Mouse (Mus musculus) kidney, postnatal 4 days (tissue): Measurements from ENCODE around the gene Hsph1.
A peak's percentile ranks its signal among the peaks of the same experiment; 100 is the strongest.

Experiments
- DNase-seq, 2 experiments: peaks; one replicate each; pipeline ENCODE4 v3.0.0; 2021; ENCODE audit warnings: mixed read lengths in 2 of 2

The Hsph1 gene

GRCm38 (mm10) chr5:149641277-149641892 is 5.2 kb upstream of the Hsph1 start:
- DNase-seq, result no peak

DNA sequence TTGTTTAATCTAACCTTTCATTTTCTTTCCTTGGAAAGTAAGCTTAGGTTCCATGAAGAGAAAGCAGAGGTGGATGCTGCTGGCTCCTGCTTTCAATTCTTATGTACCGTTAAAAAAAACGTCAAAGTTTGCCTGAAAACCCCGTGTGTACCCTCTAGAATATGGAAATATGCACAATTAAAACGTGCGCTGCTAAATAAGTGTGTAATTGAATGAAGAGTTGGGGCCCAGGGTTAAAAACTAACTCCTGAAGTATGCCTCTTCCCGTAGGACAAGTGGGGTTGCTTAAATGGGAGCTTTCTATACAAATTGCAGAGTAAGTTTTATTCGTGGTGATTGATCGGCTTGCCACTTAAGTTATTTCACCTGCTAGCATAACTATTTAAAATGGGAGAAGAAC is 1.1 kb upstream of the Hsph1 start:
- DNase-seq, result no peak

DNA sequence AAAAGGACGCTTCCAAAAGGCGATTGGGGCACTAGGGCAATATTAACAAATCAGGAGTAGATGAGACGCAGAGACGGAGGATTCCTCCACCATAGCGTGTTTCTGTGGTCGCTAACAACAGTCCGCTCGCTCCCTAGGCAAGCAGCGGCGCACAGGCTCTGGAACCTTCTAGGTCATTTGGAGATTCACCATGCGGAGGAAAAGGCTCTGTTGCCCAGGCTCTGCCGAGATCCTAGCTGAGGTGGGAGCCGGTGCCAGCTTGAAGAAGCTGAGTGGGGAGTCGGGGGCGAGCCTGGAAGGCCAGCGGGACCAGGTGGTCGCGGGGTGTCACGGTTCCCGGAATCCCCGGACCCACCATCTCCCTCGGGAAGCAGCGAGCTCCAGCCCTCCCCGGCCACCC is 620 bp downstream of the Hsph1 start:
- peak in 1 of 2 experiments; percentile 61 for DNase-seq

DNA sequence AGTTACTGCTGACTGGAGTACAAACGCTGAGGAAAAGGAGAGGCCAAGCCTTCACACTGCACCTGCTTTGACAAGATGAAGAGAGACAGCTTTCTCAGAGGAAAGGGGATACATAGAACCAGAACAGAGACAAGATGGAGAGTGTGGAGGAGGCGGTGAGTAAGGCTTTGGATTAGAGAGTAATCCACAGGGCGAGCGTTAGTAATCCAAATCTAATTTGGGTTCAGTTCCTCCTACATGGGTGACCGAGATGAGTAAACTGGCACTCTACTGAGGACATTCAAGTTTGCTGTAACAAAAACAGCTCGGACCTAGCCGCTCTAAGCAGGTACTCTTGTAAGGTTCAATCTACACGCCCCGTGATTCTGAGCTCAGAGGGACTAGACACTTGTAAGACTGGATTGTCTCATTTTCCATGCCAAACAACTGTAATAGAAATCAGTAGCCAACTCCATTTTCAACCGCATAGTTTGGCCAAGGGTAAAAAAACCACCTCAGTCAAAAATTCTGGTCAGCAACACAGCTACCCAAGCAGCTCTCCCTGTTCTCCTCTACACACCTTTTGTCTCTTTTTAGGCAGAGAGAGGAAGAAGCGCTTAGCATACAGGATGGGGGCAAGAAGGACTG is 1.7 kb downstream of the Hsph1 start:
- no peak for DNase-seq

DNA sequence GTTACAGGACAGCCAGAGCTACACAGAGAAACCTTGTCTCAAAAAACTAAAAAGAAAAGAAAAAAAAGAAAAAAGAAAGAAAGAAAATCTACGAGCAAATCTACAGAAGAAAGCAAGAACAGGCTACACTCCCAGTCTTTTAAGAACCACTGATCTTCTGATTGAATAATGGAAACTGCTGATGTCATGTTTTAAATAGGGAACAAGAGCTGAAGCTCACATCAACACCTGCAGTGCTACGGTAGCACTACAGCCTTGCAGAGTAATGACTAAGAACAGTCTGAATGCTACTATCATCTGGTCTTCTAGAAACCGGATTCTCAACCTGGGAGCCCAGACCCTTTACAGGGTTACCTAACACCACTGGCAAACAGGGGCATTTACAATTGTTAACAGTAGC is 10.6 kb downstream of the Hsph1 start:
- DNase-seq, result no peak

GRCm38 (mm10) chr5:149623815-149624675 is 12.1 kb downstream of the Hsph1 start:
- no peak for DNase-seq

DNA sequence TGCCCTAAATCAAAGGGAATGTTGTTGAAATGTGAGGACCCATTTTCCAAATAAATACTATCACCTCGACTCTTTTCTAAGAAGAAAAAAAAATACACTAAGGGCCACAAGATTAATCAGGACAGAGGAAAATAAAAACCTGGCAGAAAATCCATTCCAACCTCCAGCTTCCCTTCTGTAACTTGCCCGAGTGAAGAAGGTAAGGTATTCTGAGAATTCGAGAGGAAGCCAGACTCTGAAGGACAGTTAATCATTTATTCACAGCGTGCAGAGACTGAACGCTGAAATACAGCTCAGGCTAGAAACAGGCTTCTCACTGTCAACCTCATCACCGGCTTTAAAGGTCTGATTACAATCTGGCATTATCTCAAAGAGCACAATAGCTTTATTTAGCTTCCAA is 13.5 kb downstream of the Hsph1 start:
- DNase-seq, result no peak

DNA sequence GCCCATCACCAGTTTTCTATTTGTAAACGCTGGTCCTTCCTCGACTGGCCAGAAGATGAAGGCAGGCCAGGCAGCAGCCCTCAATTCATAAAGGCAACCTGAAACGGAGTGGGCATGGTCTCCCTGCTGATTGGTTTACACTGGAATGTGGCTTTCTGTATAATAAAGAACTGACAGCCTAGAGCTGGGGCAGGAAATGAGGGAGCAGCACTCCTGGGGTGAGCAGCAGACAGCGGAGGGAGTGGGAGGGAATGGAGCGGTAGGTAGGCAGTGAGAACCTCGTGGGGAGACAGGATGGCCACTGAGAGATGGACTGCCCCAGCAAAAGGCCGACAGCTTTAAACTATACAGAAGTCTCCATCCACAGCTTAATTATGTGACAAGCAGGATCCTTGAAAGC is 14.0 kb downstream of the Hsph1 start:
- peak in 1 of 2 experiments; percentile 29 for DNase-seq

GRCm38 (mm10) chr5:149617776-149618425 is 18.3 kb downstream of the Hsph1 start:
- DNase-seq, result no peak

DNA sequence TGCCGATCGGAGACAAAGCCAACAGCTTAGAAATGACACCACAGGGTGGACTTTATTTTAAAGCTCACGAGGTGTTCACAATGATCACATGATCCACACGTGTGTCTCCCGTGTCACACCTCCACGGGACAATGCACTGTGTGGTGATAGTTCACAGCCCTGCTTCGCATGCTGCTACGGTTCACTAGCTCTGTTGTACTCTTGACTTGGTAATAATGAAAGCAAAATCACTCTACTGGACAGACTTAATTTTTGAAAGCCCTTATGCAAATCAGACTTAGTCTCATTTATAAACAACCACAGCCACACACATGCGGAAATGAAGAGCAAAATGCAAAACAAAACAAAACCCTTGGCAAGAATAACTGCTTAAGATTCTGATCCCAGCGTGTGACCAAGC is 19.4 kb downstream of the Hsph1 start:
- peak in 1 of 2 experiments; percentile 31 for DNase-seq

GRCm38 (mm10) chr5:149616138-149616537 is 20.0 kb downstream of the Hsph1 start:
- peak in 1 of 2 experiments; percentile 24 for DNase-seq

DNA sequence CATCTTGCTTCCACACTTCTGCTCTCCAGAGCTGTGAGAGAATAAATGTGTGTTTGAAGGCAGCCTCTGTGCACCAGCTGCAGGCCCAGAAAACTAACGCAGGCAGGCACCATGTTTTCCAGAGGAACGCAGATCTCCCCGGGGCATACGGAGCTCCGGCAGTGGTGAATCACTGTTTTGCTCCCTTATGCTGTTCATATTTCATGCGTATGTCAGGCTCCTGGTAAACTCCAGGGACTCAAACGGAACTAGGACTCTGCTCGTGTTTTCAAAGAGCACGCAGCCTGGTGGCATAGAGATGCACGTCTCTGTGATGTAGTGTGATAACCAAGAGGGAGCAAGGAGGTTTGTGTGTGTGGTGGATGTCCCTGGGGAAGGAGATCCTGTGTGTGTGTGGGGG is 23.4 kb downstream of the Hsph1 start:
- DNase-seq, result no peak

DNA sequence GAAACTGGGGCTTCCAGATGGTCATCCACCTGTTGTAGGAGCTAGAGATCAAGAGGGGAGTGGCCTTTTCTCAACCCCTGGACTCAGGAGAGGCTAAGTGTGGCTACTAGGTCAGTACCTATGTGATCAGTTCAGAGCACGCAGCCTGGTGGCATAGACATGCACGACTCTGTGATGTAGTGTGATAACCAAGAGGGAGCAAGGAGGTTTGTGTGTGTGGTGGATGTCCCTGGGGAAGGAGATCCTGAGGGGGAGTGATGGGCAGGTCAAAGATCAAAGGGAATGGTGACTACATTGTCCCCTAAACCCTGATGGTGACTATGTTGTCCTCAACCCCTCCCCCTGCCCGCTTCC is 24.0 kb downstream of the Hsph1 start:
- DNase-seq, result no peak

GRCm38 (mm10) chr5:149611476-149612164 is 24.6 kb downstream of the Hsph1 start:
- peak; percentile 13 to 37 for DNase-seq

- no peak for DNase-seq
Measured at GRCm38 (mm10) chr5:149607083-149607720, 29.0 kb downstream of the Hsph1 start.

- no peak for DNase-seq
Measured at GRCm38 (mm10) chr5:149603241-149603640, 32.9 kb downstream of the Hsph1 start.

GRCm38 (mm10) chr5:149601996-149602395 is 34.2 kb downstream of the Hsph1 start:
- DNase-seq, result no peak

DNA sequence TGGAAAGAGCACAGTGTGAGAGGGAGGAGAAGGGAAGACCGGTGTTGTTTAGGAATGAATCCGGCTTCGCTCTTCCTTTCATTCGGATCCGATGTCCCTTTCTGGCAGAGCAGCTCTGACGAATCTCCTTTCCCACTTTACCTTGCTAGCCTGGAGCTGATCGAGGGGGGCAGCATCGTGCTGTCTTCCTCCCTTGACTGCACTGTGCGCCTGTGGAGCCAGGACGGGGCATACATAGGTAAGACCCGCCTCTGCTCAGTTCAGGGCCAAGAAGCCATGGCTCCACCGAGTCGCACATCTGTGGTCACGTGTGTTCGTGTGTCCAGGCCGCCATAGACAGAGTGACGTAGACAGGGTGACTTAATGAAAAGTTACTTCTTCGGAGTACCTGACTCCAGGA is 38.8 kb downstream of the Hsph1 start:
- DNase-seq, result no peak

- DNase-seq, result no peak
Measured at GRCm38 (mm10) chr5:149594215-149594614, 42.0 kb downstream of the Hsph1 start.

DNA sequence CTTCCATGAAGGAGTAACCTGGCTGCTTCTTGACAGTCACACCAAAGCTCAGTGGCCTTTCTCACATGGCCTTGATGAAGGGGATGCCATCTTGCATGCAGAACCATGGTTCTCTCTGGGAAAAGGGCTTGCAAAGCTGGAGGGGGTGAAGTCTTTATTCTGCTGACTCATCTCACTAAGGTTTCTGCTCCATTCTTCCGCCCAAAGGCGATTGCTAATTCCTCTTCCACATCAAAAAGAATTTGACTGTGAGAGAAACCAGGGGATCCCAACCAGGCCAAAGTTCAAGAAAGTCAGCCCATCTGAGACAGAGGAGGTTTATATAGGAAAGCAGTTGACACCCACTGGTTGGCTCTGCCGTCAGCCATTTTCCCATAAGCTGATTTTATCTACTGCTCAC is 46.2 kb downstream of the Hsph1 start:
- no peak for DNase-seq

DNA sequence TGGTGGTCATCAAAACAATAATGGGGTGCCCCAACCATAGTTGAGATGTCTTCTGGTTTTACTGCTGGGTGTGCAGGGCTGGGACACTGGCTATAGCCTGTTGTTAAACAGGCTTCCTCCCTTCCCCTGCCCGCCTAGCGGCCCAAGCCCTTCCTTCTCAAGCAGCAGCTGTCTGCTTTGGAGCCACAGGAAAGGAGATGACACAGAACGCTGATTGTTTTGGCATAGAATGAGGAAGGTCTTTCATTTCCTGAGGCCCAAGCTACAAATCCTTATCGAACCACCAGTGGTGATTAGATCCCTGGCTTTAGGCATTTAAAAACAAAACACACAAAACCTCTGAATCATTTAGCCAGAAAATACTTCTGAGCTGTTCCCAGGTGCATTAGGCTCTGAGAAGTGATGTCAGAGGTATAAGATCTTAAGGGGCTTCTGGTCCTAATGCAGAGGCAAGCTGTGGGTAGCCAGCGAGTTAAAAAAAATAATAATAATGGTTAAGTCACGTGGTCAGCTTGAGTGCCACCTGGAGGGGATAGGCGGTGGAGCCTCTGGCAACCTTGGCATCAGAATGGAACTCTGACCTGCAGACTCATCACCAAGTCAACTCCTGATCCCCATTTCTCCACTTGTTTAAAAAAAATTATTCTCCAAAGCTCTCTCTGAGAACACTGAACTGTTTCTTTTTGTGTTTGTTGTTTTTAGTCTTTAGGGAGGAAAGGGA is 47.2 kb downstream of the Hsph1 start:
- DNase-seq, result peak; percentile 30 to 56
